Mouse (Mus musculus) brain, embryonic 14.5 days (tissue): ENCODE results near the gene 1500009L16Rik.

Experiments
- CTCF ChIP-seq: fragments of 200-500 bp; IDR thresholded peaks from 2 replicates; pipeline ENCODE4 v1.5.1; 2012; ENCODE audit warnings: inconsistent platforms, mild to moderate bottlenecking, moderate library complexity, borderline replicate concordance; ENCODE audit not compliant: insufficient read depth, insufficient read length; ENCODE audit errors: extremely low read depth
- POLR2A ChIP-seq: fragments of 200-500 bp; IDR thresholded peaks from 2 replicates; pipeline ENCODE4 v1.6.1; 2012; ENCODE audit warnings: mild to moderate bottlenecking, inconsistent platforms, borderline replicate concordance; ENCODE audit not compliant: poor library complexity, insufficient read depth, insufficient read length, severe bottlenecking; ENCODE audit errors: extremely low read depth

GRCm38 (mm10) chr10:83726164-83726563 lies 3.5 kb downstream of the 1500009L16Rik start:
- TF ChIP-seq CTCF: no peak
- TF ChIP-seq POLR2A: no peak
